10 mouse cellular contexts compared by ENCODE assay signal in the genomic region with DNA sequence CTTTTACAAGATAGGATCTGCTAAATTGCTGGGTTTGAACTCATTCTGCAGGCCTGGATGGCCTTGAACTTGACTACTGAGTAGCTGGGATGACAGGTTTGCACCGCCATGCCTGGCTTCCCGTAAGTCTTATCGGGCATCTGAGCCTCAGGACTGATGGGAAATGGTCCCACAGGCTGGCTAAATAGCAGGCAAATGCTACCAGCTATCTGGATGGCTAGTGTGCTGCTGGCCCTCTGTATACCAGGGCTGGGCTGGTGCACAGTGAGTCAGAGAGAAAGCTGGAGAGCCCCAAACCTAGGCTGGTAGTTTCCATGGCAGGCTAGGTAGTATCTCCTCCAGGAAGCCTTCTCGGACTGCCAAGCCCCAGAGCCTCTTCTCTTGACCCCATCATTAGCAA. TPM values are rescaled to one million over a fixed set of nuclear protein-coding genes. Genes with fewer than 3 reads are reported as not detected.
DNase-seq lines count a peak whose midpoint lies in the region; ATAC-seq and TF ChIP-seq lines count a peak whose summit lies in the region.
"Had no signal": no experiment of that assay in that cellular context is flagged by ENCODE, and none has a peak within 500 bp of the region (broad histone marks: within the 10 kb centered on the region; RNA-seq: fewer than 3 reads in every experiment).

No protein-coding gene starts in this region.

- H3K27ac ChIP-seq in layer of hippocampus, adult 2 months = peak overlapping the region; percentile 100
- peak overlapping the region; percentile 33; the same call in 1 of the 2 replicates for H3K27ac ChIP-seq in forebrain, embryonic 12.5 days
- no peak overlapping the region; the same call in 1 of the 2 replicates for H3K27ac ChIP-seq in hindbrain, embryonic 16.5 days (ENCODE audit: low read depth, low read length)
- H3K27ac ChIP-seq in midbrain, embryonic 15.5 days = 0 out of 2 replicates have a peak overlapping the region, but pooled peaks have one; percentile 12

- WGBS in forebrain, embryonic 12.5 days = 92% methylated on average over 4 of the region's 4 CpGs
- WGBS in hindbrain, embryonic 16.5 days = 73% methylated on average over 4 of the region's 4 CpGs
- WGBS in midbrain, embryonic 15.5 days = 79% methylated on average over 4 of the region's 4 CpGs

- H3K36me3 ChIP-seq in forebrain, embryonic 12.5 days (replicated peaks) = peaks cover 59% of the 10 kb centered on the region
- H3K36me3 ChIP-seq in hindbrain, embryonic 16.5 days (ENCODE audit: control insufficient read depth, insufficient read depth, low read length) = no peaks in the 10 kb centered on the region
- no peaks in the 10 kb centered on the region for H3K36me3 ChIP-seq in midbrain, embryonic 15.5 days (replicated peaks)

- no peak for ATAC-seq in forebrain, embryonic 12.5 days (ENCODE audit: low FRiP score)
- no peak for ATAC-seq in hindbrain, embryonic 16.5 days
- ATAC-seq in midbrain, embryonic 15.5 days (replicated peaks) = no peak

- H3K4me1 ChIP-seq in forebrain, embryonic 12.5 days = peaks cover 74% of the 10 kb centered on the region
- H3K4me1 ChIP-seq in hindbrain, embryonic 16.5 days (ENCODE audit: control insufficient read depth, insufficient read depth, low read depth, low read length) = peaks cover 62% of the 10 kb centered on the region
- H3K4me1 ChIP-seq in midbrain, embryonic 15.5 days = peaks cover 82% of the 10 kb centered on the region

- peak overlapping the region; percentile 97 for H3K4me2 ChIP-seq in forebrain, embryonic 12.5 days
- H3K4me2 ChIP-seq in hindbrain, embryonic 16.5 days (ENCODE audit: low read length) = peak overlapping the region; percentile 79
- peak overlapping the region; percentile 98 for H3K4me2 ChIP-seq in midbrain, embryonic 15.5 days

- no peak for TF ChIP-seq CTCF in layer of hippocampus, adult 2 months (conservative IDR thresholded peaks at IDR 0.05)

- no peak for DNase-seq in layer of hippocampus, adult 2 months (ENCODE audit: low spot score in 2 of 2)
- DNase-seq in layer of hippocampus, postnatal 36 days = no peak
- no peak for DNase-seq in layer of hippocampus, postnatal 14 days (ENCODE audit: low spot score in 2 of 2)
- no peak for DNase-seq in layer of hippocampus, postnatal 25 days (ENCODE audit: extremely low spot score in 1 of 2, low spot score in 1 of 2)
- DNase-seq: adrenal gland, adult 8-10 months; cerebellum, adult 9-10 months; kidney, adult 9 months had no signal

- peak overlapping the region; percentile 99 for H3K4me3 ChIP-seq in layer of hippocampus, adult 2 months
- H3K4me3 ChIP-seq in forebrain, embryonic 12.5 days (replicated peaks) = 0 out of 2 replicates have a peak overlapping the region, but pooled peaks have one; percentile 9
- H3K4me3 ChIP-seq in hindbrain, embryonic 16.5 days (ENCODE audit: low read length) = peak overlapping the region; percentile 4; the same call in 1 of the 2 replicates
- H3K4me3 ChIP-seq in midbrain, embryonic 15.5 days = peak overlapping the region; percentile 89

- no peaks in the 10 kb centered on the region for H3K9me3 ChIP-seq in forebrain, embryonic 12.5 days
- no peaks in the 10 kb centered on the region for H3K9me3 ChIP-seq in hindbrain, embryonic 16.5 days (ENCODE audit: control insufficient read depth, low read length)
- no peaks in the 10 kb centered on the region for H3K9me3 ChIP-seq in midbrain, embryonic 15.5 days

- 0 out of 2 replicates have a peak, but pooled peaks cover 5% of the 10 kb centered on the region for H3K27me3 ChIP-seq in forebrain, embryonic 12.5 days
- H3K27me3 ChIP-seq in hindbrain, embryonic 16.5 days (replicated peaks; ENCODE audit: control insufficient read depth, insufficient read depth, low read length) = no peaks in the 10 kb centered on the region
- H3K27me3 ChIP-seq in midbrain, embryonic 15.5 days (replicated peaks) = no peaks in the 10 kb centered on the region

- no peak overlapping the region for H3K9ac ChIP-seq in forebrain, embryonic 12.5 days
- peak overlapping the region; percentile 18; the same call in 1 of the 2 replicates for H3K9ac ChIP-seq in hindbrain, embryonic 16.5 days (ENCODE audit: low read depth, low read length)
- H3K9ac ChIP-seq in midbrain, embryonic 15.5 days = peak overlapping the region; percentile 100; the same call in 1 of the 2 replicates

RNA-seq across cellular contexts. Expression of a gene that starts 3.4 kb away (rescaled TPM):
- 100 to 1,000 TPM; 187 to 201 TPM for total RNA-seq in layer of hippocampus, adult 2 months (2021)
- 100 to 1,000 TPM; 191 to 221 TPM for total RNA-seq in layer of hippocampus, postnatal 36 days (2021)
- polyA plus RNA-seq in forebrain, embryonic 12.5 days (2016; fragmentation: Nextera tagmentation; extraction: Ambion mirVana) = 84.5 and 88.0 TPM in 2 replicates
- polyA plus RNA-seq in hindbrain, embryonic 16.5 days (2015; fragmentation: Nextera tagmentation; extraction: Ambion mirVana) = 56.0 and 68.9 TPM in 2 replicates
- 80.3 and 84.2 TPM in 2 replicates for polyA plus RNA-seq in midbrain, embryonic 15.5 days (2015; fragmentation: Nextera tagmentation; extraction: Ambion mirVana)
- 100 to 1,000 TPM; 357 to 365 TPM for total RNA-seq in layer of hippocampus, postnatal 14 days (2021)
- total RNA-seq in layer of hippocampus, postnatal 25 days (2021) = 100 to 1,000 TPM; 247 to 262 TPM

RNA-seq across cellular contexts. Expression of a gene that starts 38.3 kb away (rescaled TPM):
- 10 to 100 TPM; 23.9 to 24.8 TPM for total RNA-seq in layer of hippocampus, adult 2 months (2021)
- 10 to 100 TPM; 20.3 to 30.8 TPM for total RNA-seq in layer of hippocampus, postnatal 36 days (2021)
- polyA plus RNA-seq in forebrain, embryonic 12.5 days (2016; fragmentation: Nextera tagmentation; extraction: Ambion mirVana) = 30.9 and 32.8 TPM in 2 replicates
- 27.1 and 30.2 TPM in 2 replicates for polyA plus RNA-seq in hindbrain, embryonic 16.5 days (2015; fragmentation: Nextera tagmentation; extraction: Ambion mirVana)
- polyA plus RNA-seq in midbrain, embryonic 15.5 days (2015; fragmentation: Nextera tagmentation; extraction: Ambion mirVana) = 20.4 and 21.8 TPM in 2 replicates
- 10 to 100 TPM; 35.8 to 39.7 TPM for total RNA-seq in layer of hippocampus, postnatal 14 days (2021)
- 10 to 100 TPM; 20.0 to 29.8 TPM for total RNA-seq in layer of hippocampus, postnatal 25 days (2021)

RNA-seq across cellular contexts. Expression of a gene that starts 56.7 kb away (rescaled TPM):
- 10 to 100 TPM; 46.2 to 57.9 TPM for total RNA-seq in layer of hippocampus, adult 2 months (2021)
- 10 to 100 TPM; 48.7 to 66.2 TPM for total RNA-seq in layer of hippocampus, postnatal 36 days (2021)
- 30.7 and 31.2 TPM in 2 replicates for polyA plus RNA-seq in forebrain, embryonic 12.5 days (2016; fragmentation: Nextera tagmentation; extraction: Ambion mirVana)
- polyA plus RNA-seq in hindbrain, embryonic 16.5 days (2015; fragmentation: Nextera tagmentation; extraction: Ambion mirVana) = 27.9 and 28.6 TPM in 2 replicates
- polyA plus RNA-seq in midbrain, embryonic 15.5 days (2015; fragmentation: Nextera tagmentation; extraction: Ambion mirVana) = 27.4 and 32.2 TPM in 2 replicates
- total RNA-seq in layer of hippocampus, postnatal 14 days (2021) = 10 to 100 TPM; 43.3 to 53.8 TPM
- total RNA-seq in layer of hippocampus, postnatal 25 days (2021) = 10 to 100 TPM; 38.5 to 60.6 TPM

RNA-seq across cellular contexts. Expression of a gene that starts 59.4 kb away (rescaled TPM):
- total RNA-seq in layer of hippocampus, adult 2 months (2021) = 10 to 100 TPM; 20.2 to 21.1 TPM
- total RNA-seq in layer of hippocampus, postnatal 36 days (2021) = 10 to 100 TPM; 19.5 to 21.0 TPM
- polyA plus RNA-seq in forebrain, embryonic 12.5 days (2016; fragmentation: Nextera tagmentation; extraction: Ambion mirVana) = 20.5 and 24.0 TPM in 2 replicates
- polyA plus RNA-seq in hindbrain, embryonic 16.5 days (2015; fragmentation: Nextera tagmentation; extraction: Ambion mirVana) = 24.3 and 27.4 TPM in 2 replicates
- polyA plus RNA-seq in midbrain, embryonic 15.5 days (2015; fragmentation: Nextera tagmentation; extraction: Ambion mirVana) = 25.4 and 25.9 TPM in 2 replicates
- total RNA-seq in layer of hippocampus, postnatal 14 days (2021) = 10 to 100 TPM; 26.5 to 26.9 TPM
- total RNA-seq in layer of hippocampus, postnatal 25 days (2021) = 10 to 100 TPM; 20.5 to 24.4 TPM

Comparison
In these comparisons a context has a peak if more than half of its experiments do, and no peak if none do; other contexts are left out.
1. H3K4me3 ChIP-seq: peak in every context shown above with its lines; median percentile 99 in layer of hippocampus, adult 2 months; 89 in midbrain, embryonic 15.5 days; 9 in forebrain, embryonic 12.5 days; 4 in hindbrain, embryonic 16.5 days.